Mouse (Mus musculus): ENCODE measurements around the gene Ikzf3. TPM values are rescaled to one million over a fixed set of nuclear protein-coding genes. Genes with fewer than 3 reads are reported as not detected.

Gene Ikzf3
- polyA plus RNA-seq, 1 experiment from 2014 or later: 0.23 TPM

GRCm38 (mm10) chr11:98448191-98448790, 97.5 kb downstream of the Ikzf3 start:
- Histone ChIP-seq H3K27me3 (replicated peaks; ENCODE audit: control insufficient read depth, insufficient read depth, low read length) (no peaks in the 10 kb centered on the region; the same call in 1 of the 2 replicates), H3K4me2 (ENCODE audit: low read depth, low read length) (peak overlapping the region; percentile 51), H3K4me1 (ENCODE audit: control insufficient read depth, insufficient read depth, low read length) (peaks cover 12% of the 10 kb centered on the region), H3K36me3 (ENCODE audit: control insufficient read depth, insufficient read depth, low read length) (peaks cover 3% of the 10 kb centered on the region; the same call in 1 of the 2 replicates), H3K9ac (ENCODE audit: low read depth, low read length) (peak overlapping the region; percentile 79), H3K9me3 (ENCODE audit: control insufficient read depth, low read length) (no peaks in the 10 kb centered on the region), H3K27ac (ENCODE audit: low read length) (peak overlapping the region; percentile 95), H3K4me3 (ENCODE audit: low read length) (peak overlapping the region; percentile 55)
- whole genome bisulfite sequencing: 30% methylated on average over 13 of the region's 13 CpGs
- peak; percentile 72 for ATAC-seq

- peaks cover 12% of the 10 kb centered on the region for H3K4me1 ChIP-seq (ENCODE audit: control insufficient read depth, insufficient read depth, low read length)
Measured at GRCm38 (mm10) chr11:98447475-98447834, 98.4 kb downstream of the Ikzf3 start.

GRCm38 (mm10) chr11:98446562-98447474, 99.0 kb downstream of the Ikzf3 start:
- Histone ChIP-seq H3K4me3 (ENCODE audit: low read length) (peak overlapping the region; percentile 55), H3K4me2 (ENCODE audit: low read depth, low read length) (peak overlapping the region; percentile 43), H3K27me3 (replicated peaks; ENCODE audit: control insufficient read depth, insufficient read depth, low read length) (no peaks in the 10 kb centered on the region; the same call in 1 of the 2 replicates), H3K4me1 (ENCODE audit: control insufficient read depth, insufficient read depth, low read length) (peaks cover 12% of the 10 kb centered on the region), H3K9me3 (ENCODE audit: control insufficient read depth, low read length) (no peaks in the 10 kb centered on the region), H3K27ac (ENCODE audit: low read length) (peak overlapping the region; percentile 95), H3K9ac (ENCODE audit: low read depth, low read length) (peak overlapping the region; percentile 79), H3K36me3 (ENCODE audit: control insufficient read depth, insufficient read depth, low read length) (peaks cover 3% of the 10 kb centered on the region; the same call in 1 of the 2 replicates)
- 1% methylated on average over 31 of the region's 33 CpGs for WGBS
- ATAC-seq: peak; percentile 91

More at GRCm38 (mm10) chr11:98447475-98447834, 98.4 kb downstream of the Ikzf3 start:
- no peak for ATAC-seq
- WGBS: 14% methylated on average over 7 of the region's 7 CpGs
- Histone ChIP-seq H3K27me3 (replicated peaks; ENCODE audit: control insufficient read depth, insufficient read depth, low read length) (no peaks in the 10 kb centered on the region; the same call in 1 of the 2 replicates), H3K27ac (ENCODE audit: low read length) (peak overlapping the region; percentile 95), H3K9me3 (ENCODE audit: control insufficient read depth, low read length) (no peaks in the 10 kb centered on the region), H3K4me2 (ENCODE audit: low read depth, low read length) (peak overlapping the region; percentile 43), H3K4me3 (ENCODE audit: low read length) (peak overlapping the region; percentile 55), H3K9ac (ENCODE audit: low read depth, low read length) (peak overlapping the region; percentile 79), H3K36me3 (ENCODE audit: control insufficient read depth, insufficient read depth, low read length) (peaks cover 3% of the 10 kb centered on the region; the same call in 1 of the 2 replicates)

GRCm38 (mm10) chr11:98446213-98446561, 99.6 kb downstream of the Ikzf3 start, which contains the start of gene Grb7:
Gene Grb7 (plus strand): TSS chr11:98446394.
- H3K4me2 ChIP-seq (ENCODE audit: low read depth, low read length): peak within 1 kb of the TSS; percentile 43
- peak within 1 kb of the TSS; percentile 55 for H3K4me3 ChIP-seq (ENCODE audit: low read length)
- H3K4me1 ChIP-seq (ENCODE audit: control insufficient read depth, insufficient read depth, low read length): peaks cover 12% of the 10 kb centered on the region
- H3K27me3 ChIP-seq (replicated peaks; ENCODE audit: control insufficient read depth, insufficient read depth, low read length): no peaks in the 10 kb centered on the region; the same call in 1 of the 2 replicates
- peak within 1 kb of the TSS; percentile 79 for H3K9ac ChIP-seq (ENCODE audit: low read depth, low read length)
- H3K36me3 ChIP-seq (ENCODE audit: control insufficient read depth, insufficient read depth, low read length): peaks cover under 1% of the 10 kb centered on the region; the same call in 1 of the 2 replicates
- no peak; the same call in 1 of the 2 replicates for ATAC-seq
- peak within 1 kb of the TSS; percentile 95 for H3K27ac ChIP-seq (ENCODE audit: low read length)
- 10% methylated on average over 5 of the region's 5 CpGs for WGBS
- no peaks in the 10 kb centered on the region for H3K9me3 ChIP-seq (ENCODE audit: control insufficient read depth, low read length)

GRCm38 (mm10) chr11:98445679-98446078, 100.2 kb downstream of the Ikzf3 start:
- peak overlapping the region; percentile 95 for H3K27ac ChIP-seq (ENCODE audit: low read length)
- H3K9ac ChIP-seq (ENCODE audit: low read depth, low read length): peak overlapping the region; percentile 52; the same call in 1 of the 2 replicates

GRCm38 (mm10) chr11:98445238-98445637, 100.6 kb downstream of the Ikzf3 start:
- WGBS: 17% methylated on average over 1 of the region's 1 CpGs
- H3K4me3 ChIP-seq (ENCODE audit: low read length): no peak overlapping the region
- ATAC-seq: no peak
- peak overlapping the region; percentile 95 for H3K27ac ChIP-seq (ENCODE audit: low read length)
- H3K9ac ChIP-seq (ENCODE audit: low read depth, low read length): peak overlapping the region; percentile 52; the same call in 1 of the 2 replicates
- H3K4me2 ChIP-seq (ENCODE audit: low read depth, low read length): no peak overlapping the region
- no peaks in the 10 kb centered on the region for H3K9me3 ChIP-seq (ENCODE audit: control insufficient read depth, low read length)
- H3K27me3 ChIP-seq (replicated peaks; ENCODE audit: control insufficient read depth, insufficient read depth, low read length): no peaks in the 10 kb centered on the region; the same call in 1 of the 2 replicates
- H3K36me3 ChIP-seq (ENCODE audit: control insufficient read depth, insufficient read depth, low read length): no peaks in the 10 kb centered on the region
- peaks cover 12% of the 10 kb centered on the region for H3K4me1 ChIP-seq (ENCODE audit: control insufficient read depth, insufficient read depth, low read length)

More at GRCm38 (mm10) chr11:98445679-98446078, 100.2 kb downstream of the Ikzf3 start:
- Histone ChIP-seq H3K4me1 (ENCODE audit: control insufficient read depth, insufficient read depth, low read length) (peaks cover 12% of the 10 kb centered on the region), H3K9me3 (ENCODE audit: control insufficient read depth, low read length) (no peaks in the 10 kb centered on the region), H3K4me3 (ENCODE audit: low read length) (no peak overlapping the region; the same call in 1 of the 2 replicates), H3K4me2 (ENCODE audit: low read depth, low read length) (peak overlapping the region; percentile 43), H3K27me3 (replicated peaks; ENCODE audit: control insufficient read depth, insufficient read depth, low read length) (no peaks in the 10 kb centered on the region; the same call in 1 of the 2 replicates), H3K36me3 (ENCODE audit: control insufficient read depth, insufficient read depth, low read length) (no peaks in the 10 kb centered on the region)
- no peak for ATAC-seq
- WGBS: 38% methylated on average over 4 of the region's 4 CpGs

GRCm38 (mm10) chr11:98443688-98444087, 102.1 kb downstream of the Ikzf3 start:
- no peak overlapping the region for H3K4me3 ChIP-seq (ENCODE audit: low read length)
- no peak for ATAC-seq
- 88% methylated on average over 1 of the region's 1 CpGs for WGBS
- H3K4me1 ChIP-seq (ENCODE audit: control insufficient read depth, insufficient read depth, low read length): peaks cover 9% of the 10 kb centered on the region
- H3K36me3 ChIP-seq (ENCODE audit: control insufficient read depth, insufficient read depth, low read length): no peaks in the 10 kb centered on the region
- no peak overlapping the region for H3K4me2 ChIP-seq (ENCODE audit: low read depth, low read length)
- no peaks in the 10 kb centered on the region for H3K9me3 ChIP-seq (ENCODE audit: control insufficient read depth, low read length)
- H3K27me3 ChIP-seq (replicated peaks; ENCODE audit: control insufficient read depth, insufficient read depth, low read length): no peaks in the 10 kb centered on the region; the same call in 1 of the 2 replicates
- H3K9ac ChIP-seq (ENCODE audit: low read depth, low read length): no peak overlapping the region
- no peak overlapping the region for H3K27ac ChIP-seq (ENCODE audit: low read length)

GRCm38 (mm10) chr11:98438331-98439158, 107.3 kb downstream of the Ikzf3 start, which contains the start of gene Mien1:
Gene Mien1 (minus strand): TSS chr11:98438991.
- WGBS: 2% methylated on average over 43 of the region's 43 CpGs
- peak; percentile 96 for ATAC-seq

More at GRCm38 (mm10) chr11:98438331-98439158, 107.3 kb downstream of the Ikzf3 start, which contains the start of gene Mien1:
- Histone ChIP-seq H3K4me2 (ENCODE audit: low read depth, low read length) (peak within 1 kb of the TSS; percentile 90), H3K36me3 (ENCODE audit: control insufficient read depth, insufficient read depth, low read length) (peaks cover 11% of the 10 kb centered on the region), H3K9ac (ENCODE audit: low read depth, low read length) (peak within 1 kb of the TSS; percentile 77), H3K27me3 (replicated peaks; ENCODE audit: control insufficient read depth, insufficient read depth, low read length) (no peaks in the 10 kb centered on the region), H3K4me3 (ENCODE audit: low read length) (peak within 1 kb of the TSS; percentile 70), H3K9me3 (ENCODE audit: control insufficient read depth, low read length) (no peaks in the 10 kb centered on the region), H3K4me1 (ENCODE audit: control insufficient read depth, insufficient read depth, low read length) (peaks cover 4% of the 10 kb centered on the region), H3K27ac (ENCODE audit: low read length) (peak within 1 kb of the TSS; percentile 89)
